Mouse (Mus musculus) embryonic facial prominence, embryonic 14.5 days (tissue): ENCODE data around the gene Tekt1. TPM values are rescaled to one million over a fixed set of nuclear protein-coding genes. Genes with fewer than 3 reads are reported as not detected.

ENCODE experiments used
- ATAC-seq: fragments of 200-750 bp; cut with Nextera tagmentation; 2 replicates; pipeline ENCODE4 v1.8.0; 2017; ENCODE audit warnings: low read depth, moderate number of reproducible peaks, moderate TSS enrichment
- DNase-seq: peaks from one replicate; pipeline ENCODE4 v3.0.0-alpha.2; 2015; ENCODE audit warnings: low spot score
- H3K27ac ChIP-seq: fragments of 300-500 bp; sonication (generic); replicated peaks from 2 replicates; pipeline ENCODE4 v1.5.1; 2014; ENCODE audit warnings: low read depth, mild to moderate bottlenecking, low read length, moderate library complexity
- H3K27me3 ChIP-seq: fragments of 300-500 bp; sonication (generic); replicated peaks from 2 replicates; pipeline ENCODE4 v1.6.1; 2014; ENCODE audit warnings: low read length; ENCODE audit not compliant: control insufficient read depth, insufficient read depth
- H3K36me3 ChIP-seq: fragments of 300-500 bp; sonication (generic); 2 replicates; pipeline ENCODE4 v1.6.1; 2014; ENCODE audit warnings: low read length, mixed read lengths; ENCODE audit not compliant: control insufficient read depth, insufficient read depth
- H3K4me1 ChIP-seq: fragments of 300-500 bp; sonication (generic); 2 replicates; pipeline ENCODE4 v1.6.1; 2014; ENCODE audit warnings: antibody characterized with exemption, low read length; ENCODE audit not compliant: control insufficient read depth, insufficient read depth
- H3K4me2 ChIP-seq: fragments of 300-500 bp; sonication (generic); 2 replicates; pipeline ENCODE4 v1.6.1; 2014; ENCODE audit warnings: low read depth, mild to moderate bottlenecking, low read length, moderate library complexity, mixed read lengths
- H3K4me3 ChIP-seq: fragments of 300-500 bp; sonication (generic); 2 replicates; pipeline ENCODE4 v1.5.1; 2014; ENCODE audit warnings: low read depth, mild to moderate bottlenecking, low read length
- H3K9ac ChIP-seq: fragments of 300-500 bp; sonication (generic); 2 replicates; pipeline ENCODE4 v1.6.1; 2014; ENCODE audit warnings: low read depth, mild to moderate bottlenecking, low read length, moderate library complexity, mixed read lengths
- H3K9me3 ChIP-seq: fragments of 300-500 bp; sonication (generic); 2 replicates; pipeline ENCODE4 v1.6.1; 2016; ENCODE audit warnings: low read length; ENCODE audit not compliant: control insufficient read depth
- WGBS: fragments of 180-500 bp; shearing (Covaris S2); extraction: QIAGEN DNeasy Blood & Tissue Kit; methylation state at CpG from one replicate; pipeline ENCODE4 v1.1.7; 2014; 5-methylcytosine and 5-hydroxymethylcytosine counted together
- polyA plus RNA-seq: library from polyadenylated mRNA; unstranded; fragments of >200 nt; fragmentation: Nextera tagmentation; extraction: Ambion mirVana; gene quantifications from 2 replicates; pipeline ENCODE4 v1.2.1, GENCODE M21; 2014

The Tekt1 gene
- polyA plus RNA-seq, 1 experiment from 2014 or later: 12.5 TPM

DNA sequence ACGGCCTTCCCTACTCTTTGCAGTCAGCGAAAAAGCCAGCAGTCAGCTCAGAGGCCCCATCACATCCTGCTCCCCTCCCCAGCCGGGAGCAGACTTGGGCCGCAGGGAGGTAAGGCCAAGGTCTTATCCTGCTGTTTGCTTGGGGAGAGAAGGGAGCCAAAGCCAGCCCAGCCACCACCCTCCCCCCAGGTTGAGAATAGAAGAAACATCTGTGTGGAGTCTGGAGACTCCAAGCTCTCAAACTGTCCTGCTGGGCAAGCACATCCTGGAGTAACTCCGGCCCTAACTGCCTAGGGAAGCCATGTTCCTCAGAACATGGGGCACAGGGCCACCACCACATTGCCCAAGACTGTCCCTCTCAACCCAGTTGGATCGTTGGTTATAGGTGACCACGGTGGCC is 34.4 kb upstream of the Tekt1 start:
- Histone ChIP-seq H3K4me2 (no peak overlapping the region), H3K9ac (no peak overlapping the region), H3K4me1 (peaks cover 32% of the 10 kb centered on the region), H3K9me3 (no peaks in the 10 kb centered on the region), H3K27ac (peak overlapping the region; percentile 7; the same call in 1 of the 2 replicates), H3K27me3 (no peaks in the 10 kb centered on the region), H3K36me3 (peaks cover 7% of the 10 kb centered on the region; the same call in 1 of the 2 replicates), H3K4me3 (no peak overlapping the region)
- DNase-seq (no peak), ATAC-seq (peak; percentile 47; the same call in 1 of the 2 replicates)
- 54% methylated on average over 7 of the region's 7 CpGs for WGBS

DNA sequence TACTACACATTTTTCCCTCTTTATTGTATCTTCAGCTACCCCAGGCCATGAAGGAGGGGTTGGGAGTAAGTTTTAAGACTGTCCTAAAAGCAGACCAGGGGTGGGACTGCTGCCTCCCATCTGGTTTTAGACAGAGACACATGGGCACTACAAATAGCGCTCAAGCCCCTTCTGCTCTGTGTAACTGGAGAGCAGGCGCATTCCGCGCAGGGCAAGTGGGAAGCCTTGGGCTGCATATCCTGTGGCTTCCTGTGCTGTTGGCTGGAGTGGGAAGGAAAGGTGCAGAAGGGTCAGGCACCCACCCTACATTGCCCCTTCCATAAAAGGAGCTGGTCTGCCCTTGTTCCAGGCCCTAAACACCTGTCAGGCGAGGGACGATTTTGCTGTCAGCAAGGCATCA is 33.4 kb upstream of the Tekt1 start:
- Histone ChIP-seq H3K27me3 (no peaks in the 10 kb centered on the region), H3K9ac (no peak overlapping the region), H3K4me1 (peaks cover 32% of the 10 kb centered on the region), H3K36me3 (peaks cover 7% of the 10 kb centered on the region; the same call in 1 of the 2 replicates), H3K4me2 (no peak overlapping the region), H3K4me3 (no peak overlapping the region), H3K27ac (no peak overlapping the region), H3K9me3 (no peaks in the 10 kb centered on the region)
- WGBS: 48% methylated on average over 6 of the region's 6 CpGs
- no peak for DNase-seq
- ATAC-seq: peak; percentile 56; the same call in 1 of the 2 replicates

- peaks cover 1% of the 10 kb centered on the region; the same call in 1 of the 2 replicates for H3K36me3 ChIP-seq
- WGBS: 68% methylated on average over 2 of the region's 2 CpGs
- DNase-seq: no peak
- H3K9ac ChIP-seq: no peak overlapping the region
- no peak for ATAC-seq
- H3K27ac ChIP-seq: no peak overlapping the region
- H3K4me3 ChIP-seq: no peak overlapping the region
- peaks cover 32% of the 10 kb centered on the region for H3K4me1 ChIP-seq
- no peaks in the 10 kb centered on the region for H3K9me3 ChIP-seq
- no peaks in the 10 kb centered on the region for H3K27me3 ChIP-seq
- no peak overlapping the region for H3K4me2 ChIP-seq
Measured at GRCm38 (mm10) chr11:72394694-72395093, 32.5 kb upstream of the Tekt1 start.

DNA sequence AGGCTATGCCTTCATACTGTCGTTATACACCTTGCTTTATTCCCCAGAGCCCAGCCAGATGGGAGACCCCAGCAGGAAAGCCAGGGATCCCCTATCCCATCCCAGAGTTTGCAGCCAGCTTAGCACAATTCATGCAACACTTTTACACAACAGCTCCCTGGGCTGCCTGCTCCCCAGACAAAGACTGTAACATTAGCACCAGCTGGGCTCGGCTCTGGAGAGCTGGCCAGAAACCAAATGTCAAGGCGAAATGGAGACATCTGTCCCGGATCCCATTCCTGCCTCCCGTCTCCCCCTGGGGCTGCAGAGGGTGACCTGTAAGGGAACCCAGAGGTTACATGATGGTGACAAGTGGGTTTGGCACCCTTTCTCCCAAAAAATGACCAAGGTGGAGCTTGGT is 31.4 kb upstream of the Tekt1 start:
- Histone ChIP-seq H3K27ac (peak overlapping the region; percentile 13; the same call in 1 of the 2 replicates), H3K4me1 (peaks cover 32% of the 10 kb centered on the region), H3K9me3 (no peaks in the 10 kb centered on the region), H3K4me3 (no peak overlapping the region), H3K36me3 (no peaks in the 10 kb centered on the region), H3K4me2 (no peak overlapping the region), H3K27me3 (no peaks in the 10 kb centered on the region), H3K9ac (no peak overlapping the region)
- ATAC-seq (peak; percentile 34), DNase-seq (peak; percentile 73)
- 28% methylated on average over 5 of the region's 5 CpGs for WGBS

DNA sequence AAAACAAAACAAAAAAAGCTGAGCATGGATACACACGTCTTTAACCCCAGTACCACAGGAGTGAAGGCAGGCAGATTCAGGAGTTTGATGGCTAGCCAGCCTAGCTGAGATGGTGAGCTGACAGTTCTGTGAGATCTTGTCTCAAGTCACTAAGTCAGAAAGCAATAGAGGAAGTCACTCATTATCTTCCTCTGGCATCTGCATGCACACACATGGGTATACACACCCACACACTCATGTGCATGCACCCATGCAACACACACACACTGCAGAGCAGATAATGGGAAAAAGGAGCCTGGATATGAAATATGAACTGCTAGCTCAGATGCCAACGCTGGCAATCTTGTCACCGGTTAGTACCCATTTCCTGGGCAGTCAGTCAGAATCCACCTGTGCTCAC is 31.0 kb upstream of the Tekt1 start:
- Histone ChIP-seq H3K9me3 (no peaks in the 10 kb centered on the region), H3K36me3 (no peaks in the 10 kb centered on the region), H3K27ac (peak overlapping the region; percentile 13; the same call in 1 of the 2 replicates), H3K9ac (no peak overlapping the region), H3K4me2 (no peak overlapping the region), H3K4me1 (peaks cover 32% of the 10 kb centered on the region), H3K27me3 (no peaks in the 10 kb centered on the region), H3K4me3 (no peak overlapping the region)
- DNase-seq: no peak
- no peak for ATAC-seq
- 79% methylated on average over 3 of the region's 3 CpGs for WGBS

DNA sequence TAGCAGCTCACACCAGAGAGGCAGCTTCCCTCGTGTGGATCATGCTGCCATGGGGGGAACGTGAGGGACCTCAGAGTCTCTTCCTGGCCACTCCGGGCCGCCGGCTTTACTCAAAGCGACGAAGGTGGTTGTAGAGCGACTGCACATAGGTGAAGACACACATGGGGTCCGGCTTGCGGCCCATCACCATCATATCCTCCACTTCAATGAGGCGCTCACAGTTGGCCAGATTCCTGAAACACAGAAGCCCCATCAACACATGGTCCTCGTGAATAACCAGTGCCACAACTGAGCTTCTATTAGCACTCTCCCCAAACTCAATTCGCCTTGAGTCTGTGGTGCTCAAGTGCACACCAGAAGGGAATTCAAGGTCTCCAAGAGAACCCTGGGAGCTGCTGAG is 28.9 kb upstream of the Tekt1 start:
- Histone ChIP-seq H3K4me1 (peaks cover 18% of the 10 kb centered on the region), H3K4me2 (no peak overlapping the region), H3K9me3 (no peaks in the 10 kb centered on the region), H3K27ac (no peak overlapping the region), H3K36me3 (no peaks in the 10 kb centered on the region), H3K27me3 (no peaks in the 10 kb centered on the region), H3K4me3 (no peak overlapping the region), H3K9ac (no peak overlapping the region)
- 87% methylated on average over 13 of the region's 13 CpGs for WGBS
- DNase-seq (no peak), ATAC-seq (no peak)

DNA sequence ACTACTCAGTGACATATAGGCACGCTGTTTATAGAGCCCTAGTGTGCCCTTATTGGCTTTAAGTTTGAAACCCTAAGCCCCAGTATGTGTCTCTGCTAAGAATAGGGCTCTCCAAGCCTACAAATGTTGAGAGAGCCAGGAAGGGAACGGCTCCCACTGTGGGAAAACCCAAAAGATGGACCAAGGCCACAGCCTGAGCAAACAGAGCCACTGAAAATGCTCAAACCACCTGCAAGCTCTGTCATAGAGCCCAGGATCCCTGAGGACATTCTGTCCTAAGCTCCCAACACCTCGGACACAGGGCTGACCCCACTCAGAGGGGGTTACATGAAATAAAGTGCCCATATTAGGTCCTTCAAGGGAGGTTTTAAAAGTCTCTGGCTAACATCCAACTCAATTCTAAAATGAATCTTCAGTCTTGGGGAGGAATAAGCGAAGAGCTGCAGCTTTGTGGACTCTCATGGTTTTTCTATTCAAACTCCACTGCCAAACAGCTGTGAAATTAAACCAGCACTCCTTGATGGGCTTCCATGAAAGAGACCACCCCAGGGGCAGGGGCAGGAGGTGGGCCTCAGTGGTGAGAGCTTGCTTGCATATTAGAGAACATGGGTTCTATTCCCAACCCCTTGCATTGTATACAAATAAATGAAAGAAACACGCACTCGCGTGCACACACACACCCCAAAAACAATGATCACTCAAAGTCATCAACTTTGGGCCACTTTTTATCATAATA is 27.3 kb upstream of the Tekt1 start:
- no peak overlapping the region for H3K27ac ChIP-seq
- H3K4me3 ChIP-seq: no peak overlapping the region
- no peak overlapping the region for H3K9ac ChIP-seq
- DNase-seq: no peak
- 80% methylated on average over 7 of the region's 7 CpGs for WGBS
- no peaks in the 10 kb centered on the region for H3K36me3 ChIP-seq
- no peak overlapping the region for H3K4me2 ChIP-seq
- no peaks in the 10 kb centered on the region for H3K27me3 ChIP-seq
- no peak for ATAC-seq
- H3K9me3 ChIP-seq: no peaks in the 10 kb centered on the region
- peaks cover 5% of the 10 kb centered on the region; the same call in 1 of the 2 replicates for H3K4me1 ChIP-seq

DNA sequence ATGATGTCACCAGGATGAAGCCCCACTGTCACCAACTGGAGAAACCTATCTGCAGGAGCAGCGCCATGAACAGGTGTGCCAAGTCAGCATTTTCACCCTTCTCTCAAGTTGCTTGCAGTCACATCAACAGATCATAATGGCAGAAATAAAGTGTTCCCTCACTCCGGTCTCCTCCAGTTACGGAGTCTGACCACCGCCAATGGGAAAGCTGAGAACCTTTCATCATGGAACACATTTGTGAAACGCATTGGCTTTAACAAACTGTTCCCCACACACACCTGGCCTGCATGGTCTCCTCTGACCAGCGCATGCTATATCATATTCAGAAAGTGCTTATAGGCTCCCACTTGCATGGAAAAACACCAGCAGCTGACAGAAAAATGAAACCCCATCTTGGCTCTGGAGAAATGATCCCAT is 25.9 kb upstream of the Tekt1 start:
- no peaks in the 10 kb centered on the region for H3K9me3 ChIP-seq
- no peak overlapping the region for H3K27ac ChIP-seq
- no peak overlapping the region for H3K4me2 ChIP-seq
- no peak overlapping the region for H3K9ac ChIP-seq
- no peak overlapping the region for H3K4me3 ChIP-seq
- ATAC-seq (peak; percentile 86), DNase-seq (peak; percentile 57)
- H3K36me3 ChIP-seq: no peaks in the 10 kb centered on the region
- WGBS: 60% methylated on average over 6 of the region's 6 CpGs
- H3K4me1 ChIP-seq: no peaks in the 10 kb centered on the region; the same call in 1 of the 2 replicates
- H3K27me3 ChIP-seq: no peaks in the 10 kb centered on the region

DNA sequence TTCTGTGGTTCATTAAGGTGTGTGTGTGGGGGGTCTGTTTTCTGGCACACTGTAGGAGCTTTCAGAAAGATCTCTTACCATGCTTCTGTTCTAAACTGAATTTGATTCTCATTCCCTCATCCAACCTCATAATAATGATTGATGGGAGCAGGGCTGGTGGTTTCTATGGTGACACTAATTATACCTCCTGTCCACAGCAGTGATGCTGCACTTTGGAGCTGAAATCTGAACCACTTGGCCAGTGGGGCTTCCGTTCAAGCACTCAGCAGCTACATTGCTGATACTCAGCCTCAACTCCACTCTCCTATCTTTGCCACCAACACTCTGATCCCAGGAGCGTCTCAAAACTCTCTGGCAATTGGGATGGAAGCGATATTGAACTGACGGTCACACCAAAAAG is 17.1 kb upstream of the Tekt1 start:
- Histone ChIP-seq H3K4me2 (no peak overlapping the region), H3K4me3 (no peak overlapping the region), H3K36me3 (no peaks in the 10 kb centered on the region), H3K4me1 (no peaks in the 10 kb centered on the region), H3K9me3 (no peaks in the 10 kb centered on the region), H3K9ac (no peak overlapping the region), H3K27ac (no peak overlapping the region), H3K27me3 (no peaks in the 10 kb centered on the region)
- ATAC-seq (no peak), DNase-seq (no peak)
- WGBS: 59% methylated on average over 4 of the region's 4 CpGs
